Mouse (Mus musculus): ENCODE measurements around the gene Thap8. TPM values are rescaled to one million over a fixed set of nuclear protein-coding genes. Genes with fewer than 3 reads are reported as not detected.
A peak's percentile ranks its signal among the peaks of the same experiment; 100 is the strongest.

Gene Thap8
- polyA plus RNA-seq, 1 experiment from 2014 or later: 0.47 TPM

GRCm38 (mm10) chr7:30289071-30289713 is 9.3 kb downstream of the Thap8 start:
- Histone ChIP-seq H3K9me3 (no peaks in the 10 kb centered on the region), H3K27ac (replicated peaks) (no peak overlapping the region), H3K4me1 (replicated peaks) (peaks cover 41% of the 10 kb centered on the region), H3K9ac (no peak overlapping the region), H3K4me3 (no peak overlapping the region), H3K27me3 (no peaks in the 10 kb centered on the region), H3K4me2 (no peak overlapping the region), H3K36me3 (peaks cover 9% of the 10 kb centered on the region; the same call in 1 of the 2 replicates)
- ATAC-seq (ENCODE audit: low read depth): no peak
- WGBS: 71% methylated on average over 7 of the region's 7 CpGs

- no peak overlapping the region for H3K4me3 ChIP-seq
- H3K27me3 ChIP-seq: no peaks in the 10 kb centered on the region
- WGBS: 49% methylated on average over 10 of the region's 10 CpGs
- ATAC-seq (ENCODE audit: low read depth): peak; percentile 15; the same call in 1 of the 2 replicates
- H3K9me3 ChIP-seq: no peaks in the 10 kb centered on the region
- H3K4me1 ChIP-seq (replicated peaks): peaks cover 47% of the 10 kb centered on the region
- peaks cover 15% of the 10 kb centered on the region for H3K36me3 ChIP-seq
- H3K4me2 ChIP-seq: no peak overlapping the region
- no peak overlapping the region for H3K27ac ChIP-seq (replicated peaks)
- no peak overlapping the region for H3K9ac ChIP-seq
Measured at GRCm38 (mm10) chr7:30289714-30290399, 10.0 kb downstream of the Thap8 start.

- WGBS: 7% methylated on average over 35 of the region's 35 CpGs
- peak within 1 kb of the TSS; percentile 85 for H3K27ac ChIP-seq (replicated peaks)
- peak; percentile 88 for ATAC-seq (ENCODE audit: low read depth)
- H3K4me2 ChIP-seq: peak within 1 kb of the TSS; percentile 89
- no peaks in the 10 kb centered on the region for H3K27me3 ChIP-seq
- H3K9me3 ChIP-seq: no peaks in the 10 kb centered on the region
- peak within 1 kb of the TSS; percentile 78 for H3K4me3 ChIP-seq
- peaks cover 32% of the 10 kb centered on the region for H3K36me3 ChIP-seq
- peak within 1 kb of the TSS; percentile 95 for H3K9ac ChIP-seq
- peaks cover 52% of the 10 kb centered on the region for H3K4me1 ChIP-seq (replicated peaks)
Measured at GRCm38 (mm10) chr7:30291215-30292131, 11.6 kb downstream of the Thap8 start, which contains the start of gene Clip3. Gene Clip3 (plus strand): TSS chr7:30291728.

DNA sequence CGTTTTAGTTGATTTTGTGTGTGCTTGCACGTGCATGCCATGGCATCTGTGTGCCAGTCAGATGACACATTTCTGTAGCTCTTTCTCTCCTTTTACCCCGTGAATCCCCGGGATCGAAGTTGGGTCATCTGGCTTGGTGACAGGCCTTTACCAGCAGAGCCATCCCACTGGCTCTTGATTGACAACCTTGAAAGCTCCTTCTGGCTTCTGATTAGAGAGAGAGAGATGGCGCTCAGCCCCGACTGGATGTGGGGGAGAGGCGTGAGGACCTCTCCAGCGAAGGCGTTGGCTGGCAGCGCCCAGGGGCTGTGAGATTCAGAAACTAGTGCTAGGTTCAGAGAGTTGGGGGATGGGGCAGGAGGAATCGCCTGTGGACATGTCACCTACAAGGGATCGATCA is 13.9 kb downstream of the Thap8 start:
- peaks cover 52% of the 10 kb centered on the region for H3K4me1 ChIP-seq (replicated peaks)
- peak overlapping the region; percentile 22; the same call in 1 of the 2 replicates for H3K4me2 ChIP-seq
- no peaks in the 10 kb centered on the region for H3K27me3 ChIP-seq
- H3K9me3 ChIP-seq: no peaks in the 10 kb centered on the region
- no peak for ATAC-seq (ENCODE audit: low read depth)
- no peak overlapping the region for H3K4me3 ChIP-seq
- H3K9ac ChIP-seq: 0 out of 2 replicates have a peak overlapping the region, but pooled peaks have one; percentile 14
- no peak overlapping the region for H3K27ac ChIP-seq (replicated peaks)
- H3K36me3 ChIP-seq: peaks cover 55% of the 10 kb centered on the region
- WGBS: 85% methylated on average over 13 of the region's 13 CpGs

DNA sequence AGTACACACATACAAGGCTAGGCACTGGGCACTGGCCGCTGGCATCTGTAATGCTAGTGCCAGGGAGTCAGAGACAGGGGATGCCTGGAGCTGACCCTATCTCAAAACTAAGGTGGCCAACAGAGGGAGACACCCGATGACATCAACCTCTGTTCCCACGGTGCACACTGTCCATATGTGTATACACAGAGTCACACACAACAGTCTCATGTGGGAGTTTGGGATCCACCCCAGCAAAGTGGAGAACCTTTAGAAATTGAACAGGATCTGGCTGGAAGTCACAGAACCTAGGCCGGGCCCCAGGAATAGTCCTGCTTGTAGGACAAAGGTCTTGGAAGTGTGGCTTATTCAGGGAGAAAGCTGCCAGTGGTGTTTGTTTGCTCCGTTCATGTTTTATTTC is 14.4 kb downstream of the Thap8 start:
- Histone ChIP-seq H3K4me3 (no peak overlapping the region), H3K9ac (0 out of 2 replicates have a peak overlapping the region, but pooled peaks have one; percentile 14), H3K27ac (replicated peaks) (no peak overlapping the region), H3K36me3 (peaks cover 60% of the 10 kb centered on the region), H3K4me2 (no peak overlapping the region), H3K9me3 (no peaks in the 10 kb centered on the region), H3K27me3 (no peaks in the 10 kb centered on the region), H3K4me1 (replicated peaks) (peaks cover 51% of the 10 kb centered on the region)
- ATAC-seq (ENCODE audit: low read depth): no peak
- 89% methylated on average over 5 of the region's 5 CpGs for WGBS

- H3K27ac ChIP-seq (replicated peaks): no peak overlapping the region
- whole genome bisulfite sequencing: 74% methylated on average over 10 of the region's 10 CpGs
- peaks cover 68% of the 10 kb centered on the region for H3K36me3 ChIP-seq
- H3K9me3 ChIP-seq: no peaks in the 10 kb centered on the region
- H3K4me2 ChIP-seq: no peak overlapping the region
- H3K27me3 ChIP-seq: no peaks in the 10 kb centered on the region
- ATAC-seq (ENCODE audit: low read depth): no peak
- peaks cover 42% of the 10 kb centered on the region for H3K4me1 ChIP-seq (replicated peaks)
- no peak overlapping the region for H3K4me3 ChIP-seq
- H3K9ac ChIP-seq: peak overlapping the region; percentile 0; the same call in 1 of the 2 replicates
Measured at GRCm38 (mm10) chr7:30295103-30295502, 15.2 kb downstream of the Thap8 start.

DNA sequence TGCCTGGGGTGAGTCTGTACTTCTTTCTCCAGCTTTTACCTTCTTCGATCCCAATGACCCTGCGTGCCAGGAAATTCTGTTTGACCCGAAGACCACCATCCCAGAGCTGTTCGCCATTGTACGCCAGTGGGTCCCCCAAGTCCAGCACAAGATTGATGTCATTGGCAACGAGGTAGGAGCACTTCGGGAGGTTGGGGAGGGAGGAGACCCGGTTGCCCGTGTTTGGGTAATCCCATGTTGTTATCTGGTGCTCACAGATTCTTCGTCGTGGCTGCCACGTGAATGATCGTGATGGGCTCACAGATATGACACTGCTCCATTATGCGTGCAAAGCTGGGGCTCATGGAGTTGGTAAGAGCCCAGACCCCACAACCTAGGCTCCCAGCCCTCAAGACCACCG is 16.9 kb downstream of the Thap8 start:
- Histone ChIP-seq H3K4me2 (no peak overlapping the region), H3K4me1 (replicated peaks) (peaks cover 32% of the 10 kb centered on the region), H3K27me3 (no peaks in the 10 kb centered on the region), H3K9ac (no peak overlapping the region), H3K27ac (replicated peaks) (no peak overlapping the region), H3K4me3 (no peak overlapping the region), H3K36me3 (peaks cover 82% of the 10 kb centered on the region), H3K9me3 (no peaks in the 10 kb centered on the region)
- WGBS: 94% methylated on average over 15 of the region's 15 CpGs
- no peak for ATAC-seq (ENCODE audit: low read depth)

- H3K4me3 ChIP-seq: no peak overlapping the region
- no peak for ATAC-seq (ENCODE audit: low read depth)
- H3K27me3 ChIP-seq: no peaks in the 10 kb centered on the region
- H3K9me3 ChIP-seq: no peaks in the 10 kb centered on the region
- 87% methylated on average over 16 of the region's 16 CpGs for WGBS
- H3K9ac ChIP-seq: no peak overlapping the region
- H3K4me2 ChIP-seq: no peak overlapping the region
- no peak overlapping the region for H3K27ac ChIP-seq (replicated peaks)
- peaks cover 29% of the 10 kb centered on the region for H3K4me1 ChIP-seq (replicated peaks)
- H3K36me3 ChIP-seq: peaks cover 87% of the 10 kb centered on the region
Measured at GRCm38 (mm10) chr7:30297266-30297665, 17.4 kb downstream of the Thap8 start.

- no peak for ATAC-seq (ENCODE audit: low read depth)
- Histone ChIP-seq H3K9ac (no peak overlapping the region), H3K27me3 (no peaks in the 10 kb centered on the region), H3K4me1 (replicated peaks) (no peaks in the 10 kb centered on the region), H3K36me3 (peaks cover 90% of the 10 kb centered on the region), H3K27ac (replicated peaks) (no peak overlapping the region), H3K4me2 (no peak overlapping the region), H3K4me3 (no peak overlapping the region), H3K9me3 (no peaks in the 10 kb centered on the region)
- WGBS: 61% methylated on average over 3 of the region's 3 CpGs
Measured at GRCm38 (mm10) chr7:30300914-30301313, 21.0 kb downstream of the Thap8 start.

DNA sequence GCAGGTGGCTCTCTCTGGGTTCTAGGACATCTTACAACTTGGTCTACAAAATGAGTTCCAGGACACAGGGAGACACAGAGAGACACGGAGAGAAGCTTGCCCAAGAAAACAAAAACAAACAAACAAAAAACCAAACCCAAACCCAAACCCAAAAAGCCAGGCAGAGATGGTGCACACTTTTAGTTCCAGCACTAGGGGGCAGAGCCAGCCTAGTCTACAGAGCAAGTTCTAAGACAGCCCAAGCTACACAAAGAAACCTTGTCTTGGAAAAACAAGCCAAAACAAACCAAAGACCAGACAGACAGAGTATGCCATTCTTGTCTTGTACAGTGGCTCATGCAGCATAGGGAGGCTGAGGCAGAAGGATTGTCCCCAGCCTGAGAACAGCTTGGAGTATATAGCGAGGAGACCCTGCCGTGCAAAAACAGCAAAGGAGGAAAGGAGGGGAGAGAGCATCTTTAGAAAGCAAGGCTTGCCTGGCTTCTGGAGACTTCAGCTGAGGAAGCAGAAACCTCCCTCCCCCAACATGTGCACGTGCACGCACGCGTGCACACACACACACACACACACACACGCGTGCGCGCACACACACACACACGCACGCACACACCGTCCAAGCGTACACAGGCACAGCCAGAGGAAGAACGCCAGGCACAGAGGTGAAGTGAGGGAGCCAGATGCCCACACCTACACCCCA is 26.3 kb downstream of the Thap8 start:
- Histone ChIP-seq H3K9ac (no peak overlapping the region; the same call in 1 of the 2 replicates), H3K36me3 (peaks cover 64% of the 10 kb centered on the region), H3K4me2 (no peak overlapping the region), H3K27ac (replicated peaks) (no peak overlapping the region), H3K4me1 (replicated peaks) (peaks cover 24% of the 10 kb centered on the region), H3K4me3 (no peak overlapping the region), H3K9me3 (no peaks in the 10 kb centered on the region), H3K27me3 (no peaks in the 10 kb centered on the region)
- 89% methylated on average over 16 of the region's 16 CpGs for WGBS
- no peak for ATAC-seq (ENCODE audit: low read depth)

Data from neural tube, embryonic 13.5 days (tissue).